Mouse (Mus musculus) heart, postnatal 0 days (tissue): ENCODE results near the gene Tanc1.

ENCODE experiments used
- CTCF ChIP-seq: IDR thresholded peaks from 2 replicates; pipeline ENCODE4 v1.5.1; 2016; ENCODE audit warnings: antibody characterized with exemption, control low read depth, low read depth
- EP300 ChIP-seq: IDR thresholded peaks from 2 replicates; pipeline ENCODE4 v1.6.1; 2016; ENCODE audit warnings: antibody characterized with exemption, low read depth

DNA sequence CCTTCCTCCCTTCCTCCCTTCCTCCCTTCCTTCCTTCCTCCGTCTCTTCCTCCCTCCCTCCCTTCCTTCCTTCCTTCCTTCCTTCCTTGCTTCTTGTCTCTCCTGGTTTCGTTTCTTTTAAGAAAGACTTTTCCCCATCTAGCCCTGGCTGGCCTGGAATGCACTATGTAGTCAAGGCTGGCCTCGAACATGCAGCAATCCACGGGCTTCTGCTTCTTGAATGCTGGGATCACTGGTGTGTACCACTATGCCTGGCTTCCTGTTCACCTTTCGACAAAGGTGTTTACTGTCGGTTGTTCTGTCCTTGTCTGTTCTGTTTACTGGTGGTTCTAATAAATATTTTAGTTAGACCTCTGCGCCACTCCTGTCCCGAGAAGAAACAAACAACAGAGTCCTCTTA, 10.4 kb upstream of the Tanc1 start:
- no peak for TF ChIP-seq CTCF
- TF ChIP-seq EP300, result no peak
